Mouse (Mus musculus) forebrain, embryonic 10.5 days (tissue): ENCODE measurements around the gene Ccdc162. TPM values are rescaled to one million over a fixed set of nuclear protein-coding genes. Genes with fewer than 3 reads are reported as not detected.

Experiments used
- DNase-seq: peaks from one replicate; pipeline ENCODE4 v3.0.0-alpha.2; 2017; ENCODE audit warnings: low spot score; ENCODE audit errors: extremely low spot score
- H3K27ac ChIP-seq: fragments of 300-500 bp; sonication (generic); 2 replicates; pipeline ENCODE4 v1.5.1; 2016; ENCODE audit warnings: mild to moderate bottlenecking
- H3K27me3 ChIP-seq: fragments of 300-500 bp; sonication (generic); 2 replicates; pipeline ENCODE4 v1.6.1; 2016; ENCODE audit warnings: mild to moderate bottlenecking; ENCODE audit not compliant: poor library complexity, severe bottlenecking
- H3K36me3 ChIP-seq: fragments of 300-500 bp; sonication (generic); replicated peaks from 2 replicates; pipeline ENCODE4 v1.6.1; 2016; ENCODE audit warnings: mild to moderate bottlenecking, moderate library complexity
- H3K4me1 ChIP-seq: fragments of 300-500 bp; sonication (generic); 2 replicates; pipeline ENCODE4 v1.6.1; 2016
- H3K4me3 ChIP-seq: fragments of 300-500 bp; sonication (generic); 2 replicates; pipeline ENCODE4 v1.5.1; 2016; ENCODE audit warnings: mild to moderate bottlenecking, moderate library complexity
- H3K9me3 ChIP-seq: fragments of 300-500 bp; sonication (generic); 2 replicates; pipeline ENCODE4 v1.6.1; 2016; ENCODE audit warnings: mild to moderate bottlenecking, moderate library complexity
- WGBS: fragments of 180-500 bp; shearing (Covaris S2); methylation state at CpG from one replicate; pipeline ENCODE4 v1.1.7; 2016; 5-methylcytosine and 5-hydroxymethylcytosine counted together
- polyA plus RNA-seq: library from polyadenylated mRNA; unstranded; fragments of >200 nt; fragmentation: Nextera tagmentation; extraction: Ambion mirVana; gene quantifications from 2 replicates; pipeline ENCODE4 v1.2.1, GENCODE M21; 2016

Ccdc162 gene
- polyA plus RNA-seq, 1 experiment from 2014 or later, result 0.68 TPM

- H3K9me3 ChIP-seq, result no peaks in the 10 kb centered on the region
- H3K27me3 ChIP-seq, result no peaks in the 10 kb centered on the region
- H3K27ac ChIP-seq, result no peak overlapping the region
- 82% methylated on average over 1 of the region's 1 CpGs for WGBS
- 0 out of 2 replicates have a peak, but pooled peaks cover 8% of the 10 kb centered on the region for H3K4me1 ChIP-seq
- no peaks in the 10 kb centered on the region for H3K36me3 ChIP-seq
- H3K4me3 ChIP-seq, result no peak overlapping the region
- DNase-seq, result no peak
Measured at GRCm38 (mm10) chr10:41609475-41609874, 107.0 kb downstream of the Ccdc162 start.

GRCm38 (mm10) chr10:41608485-41608884 is 107.9 kb downstream of the Ccdc162 start:
- no peaks in the 10 kb centered on the region for H3K9me3 ChIP-seq
- H3K27ac ChIP-seq, result no peak overlapping the region
- H3K4me3 ChIP-seq, result no peak overlapping the region
- DNase-seq, result no peak
- no peaks in the 10 kb centered on the region for H3K27me3 ChIP-seq
- H3K4me1 ChIP-seq, result 0 out of 2 replicates have a peak, but pooled peaks cover 7% of the 10 kb centered on the region
- 93% methylated on average over 3 of the region's 3 CpGs for WGBS
- H3K36me3 ChIP-seq, result no peaks in the 10 kb centered on the region

GRCm38 (mm10) chr10:41602667-41603066 is 113.8 kb downstream of the Ccdc162 start:
- 77% methylated on average over 1 of the region's 1 CpGs for WGBS
- Histone ChIP-seq H3K9me3 (no peaks in the 10 kb centered on the region), H3K4me1 (peaks cover 14% of the 10 kb centered on the region; the same call in 1 of the 2 replicates), H3K4me3 (no peak overlapping the region), H3K27ac (no peak overlapping the region), H3K27me3 (no peaks in the 10 kb centered on the region), H3K36me3 (no peaks in the 10 kb centered on the region)
- no peak for DNase-seq

- no peaks in the 10 kb centered on the region for H3K36me3 ChIP-seq
- H3K27ac ChIP-seq, result no peak overlapping the region
- 92% methylated on average over 7 of the region's 7 CpGs for WGBS
- no peak overlapping the region for H3K4me3 ChIP-seq
- H3K4me1 ChIP-seq, result peaks cover 8% of the 10 kb centered on the region; the same call in 1 of the 2 replicates
- no peak for DNase-seq
- no peaks in the 10 kb centered on the region for H3K9me3 ChIP-seq
- no peaks in the 10 kb centered on the region for H3K27me3 ChIP-seq
Measured at GRCm38 (mm10) chr10:41601898-41602545, 114.4 kb downstream of the Ccdc162 start.

GRCm38 (mm10) chr10:41601302-41601701 is 115.1 kb downstream of the Ccdc162 start:
- no peaks in the 10 kb centered on the region for H3K36me3 ChIP-seq
- H3K27me3 ChIP-seq, result no peaks in the 10 kb centered on the region
- DNase-seq, result no peak
- peaks cover 7% of the 10 kb centered on the region; the same call in 1 of the 2 replicates for H3K4me1 ChIP-seq
- H3K9me3 ChIP-seq, result no peaks in the 10 kb centered on the region
- H3K27ac ChIP-seq, result no peak overlapping the region
- WGBS, result 91% methylated on average over 4 of the region's 4 CpGs
- no peak overlapping the region for H3K4me3 ChIP-seq

GRCm38 (mm10) chr10:41599051-41599450 is 117.4 kb downstream of the Ccdc162 start:
- H3K4me1 ChIP-seq, result peaks cover 7% of the 10 kb centered on the region; the same call in 1 of the 2 replicates
- no peak overlapping the region for H3K27ac ChIP-seq
- no peaks in the 10 kb centered on the region for H3K27me3 ChIP-seq
- H3K9me3 ChIP-seq, result no peaks in the 10 kb centered on the region
- DNase-seq, result no peak
- WGBS, result 82% methylated on average over 9 of the region's 9 CpGs
- no peaks in the 10 kb centered on the region for H3K36me3 ChIP-seq
- no peak overlapping the region for H3K4me3 ChIP-seq

GRCm38 (mm10) chr10:41598221-41598620 is 118.2 kb downstream of the Ccdc162 start:
- Histone ChIP-seq H3K4me3 (no peak overlapping the region), H3K4me1 (peaks cover 7% of the 10 kb centered on the region; the same call in 1 of the 2 replicates), H3K36me3 (no peaks in the 10 kb centered on the region), H3K27ac (0 out of 2 replicates have a peak overlapping the region, but pooled peaks have one; percentile 8), H3K27me3 (no peaks in the 10 kb centered on the region), H3K9me3 (no peaks in the 10 kb centered on the region)
- DNase-seq, result no peak
- 75% methylated on average over 9 of the region's 9 CpGs for WGBS

GRCm38 (mm10) chr10:41595550-41595949 is 120.9 kb downstream of the Ccdc162 start:
- Histone ChIP-seq H3K27me3 (no peaks in the 10 kb centered on the region), H3K4me3 (no peak overlapping the region), H3K4me1 (peaks cover 7% of the 10 kb centered on the region; the same call in 1 of the 2 replicates), H3K27ac (no peak overlapping the region), H3K36me3 (no peaks in the 10 kb centered on the region), H3K9me3 (no peaks in the 10 kb centered on the region)
- 88% methylated on average over 3 of the region's 3 CpGs for WGBS
- DNase-seq, result no peak

- H3K9me3 ChIP-seq, result no peaks in the 10 kb centered on the region
- no peak for DNase-seq
- no peak overlapping the region for H3K27ac ChIP-seq
Measured at GRCm38 (mm10) chr10:41594957-41595356, 121.5 kb downstream of the Ccdc162 start.

GRCm38 (mm10) chr10:41594433-41594832 is 122.0 kb downstream of the Ccdc162 start:
- H3K4me1 ChIP-seq, result peaks cover 7% of the 10 kb centered on the region; the same call in 1 of the 2 replicates
- H3K4me3 ChIP-seq, result no peak overlapping the region
- DNase-seq, result no peak
- WGBS, result 93% methylated on average over 8 of the region's 8 CpGs
- no peaks in the 10 kb centered on the region for H3K9me3 ChIP-seq
- no peaks in the 10 kb centered on the region for H3K27me3 ChIP-seq
- no peaks in the 10 kb centered on the region for H3K36me3 ChIP-seq
- no peak overlapping the region for H3K27ac ChIP-seq

More at GRCm38 (mm10) chr10:41594957-41595356, 121.5 kb downstream of the Ccdc162 start:
- Histone ChIP-seq H3K4me3 (no peak overlapping the region), H3K27me3 (no peaks in the 10 kb centered on the region), H3K36me3 (no peaks in the 10 kb centered on the region), H3K4me1 (peaks cover 7% of the 10 kb centered on the region; the same call in 1 of the 2 replicates)
- 95% methylated on average over 2 of the region's 2 CpGs for whole genome bisulfite sequencing

- DNase-seq, result no peak
- H3K27me3 ChIP-seq, result no peaks in the 10 kb centered on the region
- peaks cover 5% of the 10 kb centered on the region; the same call in 1 of the 2 replicates for H3K4me1 ChIP-seq
- no peak overlapping the region for H3K4me3 ChIP-seq
- no peaks in the 10 kb centered on the region for H3K36me3 ChIP-seq
- no peaks in the 10 kb centered on the region for H3K9me3 ChIP-seq
- H3K27ac ChIP-seq, result no peak overlapping the region
- WGBS, result 94% methylated on average over 2 of the region's 2 CpGs
Measured at GRCm38 (mm10) chr10:41588616-41589015, 127.8 kb downstream of the Ccdc162 start.

GRCm38 (mm10) chr10:41586947-41587852 is 129.2 kb downstream of the Ccdc162 start:
- DNase-seq, result no peak
- 89% methylated on average over 18 of the region's 18 CpGs for WGBS
- no peaks in the 10 kb centered on the region for H3K9me3 ChIP-seq
- H3K27me3 ChIP-seq, result no peaks in the 10 kb centered on the region
- no peak overlapping the region for H3K27ac ChIP-seq
- H3K36me3 ChIP-seq, result no peaks in the 10 kb centered on the region
- peaks cover 15% of the 10 kb centered on the region for H3K4me1 ChIP-seq
- no peak overlapping the region for H3K4me3 ChIP-seq

GRCm38 (mm10) chr10:41583383-41583782 is 133.1 kb downstream of the Ccdc162 start:
- Histone ChIP-seq H3K27me3 (no peaks in the 10 kb centered on the region), H3K36me3 (no peaks in the 10 kb centered on the region), H3K9me3 (no peaks in the 10 kb centered on the region), H3K27ac (peak overlapping the region; percentile 60), H3K4me1 (peaks cover 15% of the 10 kb centered on the region), H3K4me3 (no peak overlapping the region)
- no peak for DNase-seq
- WGBS, result 62% methylated on average over 6 of the region's 6 CpGs
